Mouse (Mus musculus): ENCODE data around the gene Gatad1.
"Not testable (repeated sequence)": the region's sequence is repeated elsewhere in the genome, so short reads cannot be mapped to it uniquely, and the experiment has no call there.

Gatad1 gene

GRCm38 (mm10) chr5:3633951-3634350, 23.0 kb downstream of the Gatad1 start:
- peak; percentile 21 for DNase-seq (ENCODE audit: low spot score)

- no peak for DNase-seq (ENCODE audit: low spot score)
Measured at GRCm38 (mm10) chr5:3633315-3633714, 23.7 kb downstream of the Gatad1 start.

GRCm38 (mm10) chr5:3632285-3632684, 24.7 kb downstream of the Gatad1 start:
- no peak for DNase-seq (ENCODE audit: low spot score)

GRCm38 (mm10) chr5:3631512-3632271, 25.3 kb downstream of the Gatad1 start:
- peak; percentile 15 for DNase-seq (ENCODE audit: low spot score)

GRCm38 (mm10) chr5:3630055-3630454, 26.9 kb downstream of the Gatad1 start:
- no peak for DNase-seq (ENCODE audit: low spot score)

- DNase-seq (ENCODE audit: low spot score), result no peak
Measured at GRCm38 (mm10) chr5:3620486-3620885, 36.5 kb downstream of the Gatad1 start.

- not testable (repeated sequence) for DNase-seq (ENCODE audit: low spot score)
Measured at GRCm38 (mm10) chr5:3611835-3612234, 45.1 kb downstream of the Gatad1 start.

- no peak for DNase-seq (ENCODE audit: low spot score)
Measured at GRCm38 (mm10) chr5:3609241-3609640, 47.7 kb downstream of the Gatad1 start.

GRCm38 (mm10) chr5:3607114-3607513, 49.9 kb downstream of the Gatad1 start:
- DNase-seq (ENCODE audit: low spot score), result no peak

GRCm38 (mm10) chr5:3600790-3601189, 56.2 kb downstream of the Gatad1 start:
- no peak for DNase-seq (ENCODE audit: low spot score)

- no peak for DNase-seq (ENCODE audit: low spot score)
Measured at GRCm38 (mm10) chr5:3600298-3600697, 56.7 kb downstream of the Gatad1 start.

- DNase-seq (ENCODE audit: low spot score), result no peak
Measured at GRCm38 (mm10) chr5:3598766-3599165, 58.2 kb downstream of the Gatad1 start.

- DNase-seq (ENCODE audit: low spot score), result no peak
Measured at GRCm38 (mm10) chr5:3597171-3597570, 59.8 kb downstream of the Gatad1 start.

GRCm38 (mm10) chr5:3596399-3596766, 60.6 kb downstream of the Gatad1 start, which contains the start of gene Rbm48:
Gene Rbm48, minus strand, starts transcription at chr5:3596585.
- DNase-seq (ENCODE audit: low spot score), result peak; percentile 82

GRCm38 (mm10) chr5:3595693-3596398, 61.1 kb downstream of the Gatad1 start, which contains the start of gene Pex1:
Gene Pex1, plus strand, starts transcription at chr5:3596066.
- peak; percentile 99 for DNase-seq (ENCODE audit: low spot score)
